ENCODE assay signal across 8 mouse cellular contexts in genomic region chr7:80215398-80215797, GRCm38 (mm10). TPM values are rescaled to one million over a fixed set of nuclear protein-coding genes. Genes with fewer than 3 reads are reported as not detected.
DNase-seq lines count a peak whose midpoint lies in the region; ATAC-seq and TF ChIP-seq lines count a peak whose summit lies in the region.

No protein-coding gene starts in this region.

- TF ChIP-seq EP300 in ES-Bruce4 (IDR thresholded peaks at IDR 0.05; ENCODE audit: insufficient read depth, low read depth, low read length): no peak

- no peak overlapping the region for H3K9ac ChIP-seq in ES-Bruce4 (ENCODE audit: low read depth, poor library complexity, severe bottlenecking)
- peak overlapping the region; percentile 31; the same call in 1 of the 2 replicates for H3K9ac ChIP-seq in heart, embryonic 14.5 days (ENCODE audit: low read length)
- 0 out of 2 replicates have a peak overlapping the region, but pooled peaks have one; percentile 21 for H3K9ac ChIP-seq in liver, embryonic 15.5 days
- H3K9ac ChIP-seq in neural tube, embryonic 13.5 days: peak overlapping the region; percentile 53; the same call in 1 of the 2 replicates

- no peak overlapping the region for H3K4me2 ChIP-seq in heart, embryonic 14.5 days (ENCODE audit: low read length)
- 0 out of 2 replicates have a peak overlapping the region, but pooled peaks have one; percentile 11 for H3K4me2 ChIP-seq in liver, embryonic 15.5 days
- no peak overlapping the region for H3K4me2 ChIP-seq in neural tube, embryonic 13.5 days

- H3K27me3 ChIP-seq in ES-Bruce4 (ENCODE audit: control insufficient read depth, insufficient read depth, low read length, poor library complexity, severe bottlenecking): no peaks in the 10 kb centered on the region
- H3K27me3 ChIP-seq in heart, embryonic 14.5 days (ENCODE audit: control insufficient read depth, insufficient read depth, low read length): no peaks in the 10 kb centered on the region
- H3K27me3 ChIP-seq in liver, embryonic 15.5 days: no peaks in the 10 kb centered on the region
- no peaks in the 10 kb centered on the region for H3K27me3 ChIP-seq in neural tube, embryonic 13.5 days

- H3K9me3 ChIP-seq in ES-Bruce4 (replicated peaks; ENCODE audit: control insufficient read depth, insufficient read depth, low read length, poor library complexity, severe bottlenecking): no peaks in the 10 kb centered on the region
- no peaks in the 10 kb centered on the region for H3K9me3 ChIP-seq in heart, embryonic 14.5 days (ENCODE audit: control insufficient read depth, low read length)
- H3K9me3 ChIP-seq in liver, embryonic 15.5 days (replicated peaks): no peaks in the 10 kb centered on the region
- no peaks in the 10 kb centered on the region for H3K9me3 ChIP-seq in neural tube, embryonic 13.5 days

- 30% methylated on average over 4 of the region's 4 CpGs for WGBS in heart, embryonic 14.5 days
- WGBS in liver, embryonic 15.5 days (ENCODE audit: insufficient replicate concordance): 28% methylated on average over 4 of the region's 4 CpGs
- 32% methylated on average over 4 of the region's 4 CpGs for WGBS in neural tube, embryonic 13.5 days

- peak; percentile 90 for TF ChIP-seq CTCF in ES-Bruce4 (IDR thresholded peaks at IDR 0.05; ENCODE audit: low read depth, low read length)

- H3K4me1 ChIP-seq in ES-Bruce4 (ENCODE audit: control insufficient read depth, insufficient read depth, low read length): no peaks in the 10 kb centered on the region
- peaks cover 2 to 11% of the 10 kb centered on the region in 2 experiments; a peak in 2 of 4 replicates for H3K4me1 ChIP-seq in heart, embryonic 14.5 days (ENCODE audit: control insufficient read depth in 2 of 2, insufficient read depth in 2 of 2, low read length in 2 of 2)
- peaks cover 61% of the 10 kb centered on the region for H3K4me1 ChIP-seq in liver, embryonic 15.5 days (replicated peaks)
- H3K4me1 ChIP-seq in neural tube, embryonic 13.5 days (replicated peaks): peaks cover 18% of the 10 kb centered on the region

- peak; percentile 70 for DNase-seq in c-Kit-positive CD71-negative TER-119-negative erythroid progenitor cells, embryonic 14.5 days (ENCODE audit: low read depth)
- DNase-seq in fibroblast of lung, adult 2 months (ENCODE audit: low read depth): peak; percentile 36
- DNase-seq in kidney, postnatal 14 days: peak; percentile 83
- DNase-seq in testis, postnatal 10 days (ENCODE audit: low spot score): peak; percentile 87

- TF ChIP-seq POLR2A in ES-Bruce4 (IDR thresholded peaks at IDR 0.05; ENCODE audit: insufficient read depth, low read length): no peak

- ATAC-seq in heart, embryonic 14.5 days (ENCODE audit: insufficient number of reproducible peaks, insufficient read depth, low FRiP score, low read depth): peak; percentile 51; the same call in 1 of the 2 replicates
- peak; percentile 53 for ATAC-seq in liver, embryonic 15.5 days (ENCODE audit: insufficient read depth)
- ATAC-seq in neural tube, embryonic 13.5 days (ENCODE audit: low read depth): peak; percentile 71

- peaks cover 43% of the 10 kb centered on the region for H3K36me3 ChIP-seq in ES-Bruce4 (ENCODE audit: control insufficient read depth, insufficient read depth, low read length, poor library complexity, severe bottlenecking)
- H3K36me3 ChIP-seq in heart, embryonic 14.5 days (ENCODE audit: control insufficient read depth, insufficient read depth, low read length): peaks cover 66% of the 10 kb centered on the region
- peaks cover 81% of the 10 kb centered on the region for H3K36me3 ChIP-seq in liver, embryonic 15.5 days (replicated peaks)
- peaks cover 68% of the 10 kb centered on the region for H3K36me3 ChIP-seq in neural tube, embryonic 13.5 days

- no peak overlapping the region for H3K27ac ChIP-seq in ES-Bruce4 (ENCODE audit: insufficient read depth, low read length)
- no peak overlapping the region for H3K27ac ChIP-seq in heart, embryonic 14.5 days (replicated peaks in 1 of 2; ENCODE audit: control insufficient read depth in 1 of 2, insufficient read depth in 1 of 2, low read depth in 2 of 2, low read length in 2 of 2)
- H3K27ac ChIP-seq in liver, embryonic 15.5 days (replicated peaks): peak overlapping the region; percentile 100
- peak overlapping the region; percentile 81 for H3K27ac ChIP-seq in neural tube, embryonic 13.5 days (replicated peaks)

- no peak overlapping the region for H3K4me3 ChIP-seq in ES-Bruce4 (ENCODE audit: low read depth, low read length)
- no peak overlapping the region for H3K4me3 ChIP-seq in heart, embryonic 14.5 days (ENCODE audit: control insufficient read depth in 1 of 2, insufficient read depth in 1 of 2, low read depth in 1 of 2, low read length in 2 of 2)
- no peak overlapping the region for H3K4me3 ChIP-seq in liver, embryonic 15.5 days (replicated peaks)
- H3K4me3 ChIP-seq in neural tube, embryonic 13.5 days: no peak overlapping the region

RNA-seq across cellular contexts. Expression of gene Cib1, which starts 17.2 kb away (rescaled TPM):
- 35.5 and 38.4 TPM in 2 replicates for polyA plus RNA-seq in ES-Bruce4 (2011; ENCODE audit: insufficient read depth, insufficient read length, low read depth, missing spikeins)
- 56.1 and 57.6 TPM in 2 replicates for polyA plus RNA-seq in heart, embryonic 14.5 days (2014; fragmentation: Nextera tagmentation; extraction: Ambion mirVana)
- polyA plus RNA-seq in liver, embryonic 15.5 days (2015; fragmentation: Nextera tagmentation; extraction: Ambion mirVana): 84.7 and 85.0 TPM in 2 replicates
- polyA plus RNA-seq in neural tube, embryonic 13.5 days (2015; fragmentation: Nextera tagmentation; extraction: Ambion mirVana): 31.0 and 34.6 TPM in 2 replicates

RNA-seq across cellular contexts. Expression of gene Gdpgp1, which starts 17.3 kb away (rescaled TPM):
- polyA plus RNA-seq in ES-Bruce4 (2011; ENCODE audit: insufficient read depth, insufficient read length, low read depth, missing spikeins): 3.3 and 4.3 TPM in 2 replicates
- 3.3 and 3.6 TPM in 2 replicates for polyA plus RNA-seq in heart, embryonic 14.5 days (2014; fragmentation: Nextera tagmentation; extraction: Ambion mirVana)
- polyA plus RNA-seq in liver, embryonic 15.5 days (2015; fragmentation: Nextera tagmentation; extraction: Ambion mirVana): 2.0 and 2.1 TPM in 2 replicates
- 4.5 TPM in 2 replicates for polyA plus RNA-seq in neural tube, embryonic 13.5 days (2015; fragmentation: Nextera tagmentation; extraction: Ambion mirVana)

RNA-seq across cellular contexts. Expression of gene Sema4b, which starts 28.8 kb away (rescaled TPM):
- 27.1 and 29.0 TPM in 2 replicates for polyA plus RNA-seq in ES-Bruce4 (2011; ENCODE audit: insufficient read depth, insufficient read length, low read depth, missing spikeins)
- 11.8 and 12.4 TPM in 2 replicates for polyA plus RNA-seq in heart, embryonic 14.5 days (2014; fragmentation: Nextera tagmentation; extraction: Ambion mirVana)
- 15.2 and 15.5 TPM in 2 replicates for polyA plus RNA-seq in liver, embryonic 15.5 days (2015; fragmentation: Nextera tagmentation; extraction: Ambion mirVana)
- 22.1 and 23.2 TPM in 2 replicates for polyA plus RNA-seq in neural tube, embryonic 13.5 days (2015; fragmentation: Nextera tagmentation; extraction: Ambion mirVana)

RNA-seq across cellular contexts. Expression of gene Ttll13, which starts 30.8 kb away (rescaled TPM):
- 0.84 and 1.2 TPM in 2 replicates for polyA plus RNA-seq in ES-Bruce4 (2011; ENCODE audit: insufficient read depth, insufficient read length, low read depth, missing spikeins)
- polyA plus RNA-seq in heart, embryonic 14.5 days (2014; fragmentation: Nextera tagmentation; extraction: Ambion mirVana): 0.62 and 1.6 TPM in 2 replicates
- polyA plus RNA-seq in liver, embryonic 15.5 days (2015; fragmentation: Nextera tagmentation; extraction: Ambion mirVana): 0.16 and 0.20 TPM in 2 replicates
- polyA plus RNA-seq in neural tube, embryonic 13.5 days (2015; fragmentation: Nextera tagmentation; extraction: Ambion mirVana): 1.6 and 2.8 TPM in 2 replicates

RNA-seq across cellular contexts. Expression of gene Ngrn, which starts 45.6 kb away (rescaled TPM):
- 29.1 and 32.5 TPM in 2 replicates for polyA plus RNA-seq in ES-Bruce4 (2011; ENCODE audit: insufficient read depth, insufficient read length, low read depth, missing spikeins)
- polyA plus RNA-seq in heart, embryonic 14.5 days (2014; fragmentation: Nextera tagmentation; extraction: Ambion mirVana): 41.8 and 42.8 TPM in 2 replicates
- polyA plus RNA-seq in liver, embryonic 15.5 days (2015; fragmentation: Nextera tagmentation; extraction: Ambion mirVana): 25.4 and 28.3 TPM in 2 replicates
- 57.5 and 62.6 TPM in 2 replicates for polyA plus RNA-seq in neural tube, embryonic 13.5 days (2015; fragmentation: Nextera tagmentation; extraction: Ambion mirVana)

Comparison
In these comparisons a context has a peak if more than half of its experiments do, and no peak if none do; other contexts are left out.
1. H3K27ac ChIP-seq: peak in liver, embryonic 15.5 days (single experiment) and neural tube, embryonic 13.5 days (single experiment); none in ES-Bruce4 (single experiment) and heart, embryonic 14.5 days (0 of 2).
2. DNase-seq: peak in every context shown above with its lines; median percentile 87 in testis, postnatal 10 days; 83 in kidney, postnatal 14 days; 70 in c-Kit-positive CD71-negative TER-119-negative erythroid progenitor cells, embryonic 14.5 days; 36 in fibroblast of lung, adult 2 months.
3. Peak in every context shown above with its lines, with median percentiles within 50 percentile points of each other: ATAC-seq.